Mouse (Mus musculus) CH12.LX (cell line): ENCODE results near the gene Rtn4ip1. TPM values are rescaled to one million over a fixed set of nuclear protein-coding genes. Genes with fewer than 3 reads are reported as not detected.

ENCODE experiments used
- DNase-seq: peaks from one replicate; pipeline ENCODE4 v3.0.0-alpha.2; 2013; ENCODE audit errors: extremely low read depth
- H3K27ac ChIP-seq: 2 replicates; pipeline ENCODE4 v1.5.1; 2012; ENCODE audit warnings: low read depth, mild to moderate bottlenecking, control low read depth, moderate library complexity; ENCODE audit not compliant: insufficient read depth
- H3K27me3 ChIP-seq: replicated peaks from 2 replicates; pipeline ENCODE3; 2012; ENCODE audit warnings: inconsistent platforms
- H3K36me3 ChIP-seq, 2 experiments: replicated peaks in 1 of 2; 2 replicates each; pipeline versions ENCODE3 to v1.6.1; 2012; ENCODE audit warnings: inconsistent platforms in 1 of 2, low read length in 1 of 2, mild to moderate bottlenecking in 1 of 2, mixed read lengths in 1 of 2, moderate library complexity in 1 of 2; ENCODE audit not compliant: control insufficient read depth in 1 of 2, insufficient read depth in 1 of 2
- H3K4me1 ChIP-seq, 2 experiments: 2 replicates each; pipeline ENCODE4 v1.6.1; 2012; ENCODE audit warnings: inconsistent platforms in 1 of 2, moderate library complexity in 1 of 2; ENCODE audit not compliant: insufficient read depth in 2 of 2, control insufficient read depth in 1 of 2
- H3K4me2 ChIP-seq: 2 replicates; pipeline ENCODE4 v1.6.1; 2012; ENCODE audit warnings: low read depth, mild to moderate bottlenecking, control low read depth; ENCODE audit not compliant: poor library complexity, insufficient read depth, severe bottlenecking
- H3K4me3 ChIP-seq, 3 experiments: fragments of 150-350 bp in 1 of 3; sonication (generic) in 1 of 3; replicated peaks in 1 of 3; 2 replicates each; pipeline versions ENCODE3 to v1.5.1; 2011 to 2012; ENCODE audit warnings: low read depth in 2 of 3, low read length in 2 of 3, mild to moderate bottlenecking in 2 of 3, moderate library complexity in 2 of 3, control low read depth in 1 of 3, improper control_type of control experiment in 1 of 3, inconsistent platforms in 1 of 3, mixed read lengths in 1 of 3; ENCODE audit not compliant: poor library complexity in 1 of 3
- H3K79me2 ChIP-seq: replicated peaks from 2 replicates; pipeline ENCODE4 v1.6.1; 2012; ENCODE audit warnings: mild to moderate bottlenecking, moderate library complexity; ENCODE audit not compliant: control insufficient read depth, poor library complexity, insufficient read depth, severe bottlenecking; ENCODE audit errors: extremely low read depth
- H3K9ac ChIP-seq: 2 replicates; pipeline ENCODE4 v1.6.1; 2012; ENCODE audit warnings: low read depth, mild to moderate bottlenecking, control low read depth, moderate library complexity; ENCODE audit not compliant: insufficient read depth
- H3K9me3 ChIP-seq: replicated peaks from 2 replicates; pipeline ENCODE3; 2012; ENCODE audit warnings: low read length, inconsistent platforms, mixed read lengths
- BHLHE40 ChIP-seq: IDR thresholded peaks from 2 replicates; pipeline ENCODE4 v1.6.1; 2011; ENCODE audit warnings: mild to moderate bottlenecking, low read depth, low read length, improper control_type of control experiment
- CHD1 ChIP-seq: IDR thresholded peaks from 2 replicates; pipeline ENCODE4 v1.6.1; 2012; ENCODE audit warnings: low read depth, low read length, improper control_type of control experiment, inconsistent platforms
- CHD2 ChIP-seq: IDR thresholded peaks from 2 replicates; pipeline ENCODE4 v1.6.1; 2011; ENCODE audit warnings: low read length, improper control_type of control experiment
- CTCF ChIP-seq, 2 experiments: IDR thresholded peaks in 1 of 2; conservative IDR thresholded peaks in 1 of 2; 2 replicates each; pipeline ENCODE4 v1.5.1; 2011 to 2012; ENCODE audit warnings: low read depth in 2 of 2, low read length in 2 of 2, improper control_type of control experiment in 1 of 2, inconsistent platforms in 1 of 2, mild to moderate bottlenecking in 1 of 2, moderate library complexity in 1 of 2
- E2F4 ChIP-seq: IDR thresholded peaks from 2 replicates; pipeline ENCODE4 v1.6.1; 2011; ENCODE audit warnings: low read depth, low read length, improper control_type of control experiment; ENCODE audit not compliant: insufficient replicate concordance
- ELF1 ChIP-seq: IDR thresholded peaks from 2 replicates; pipeline ENCODE4 v1.6.1; 2014; ENCODE audit warnings: low read depth, mild to moderate bottlenecking, inconsistent platforms, low read length, improper control_type of control experiment
- HCFC1 ChIP-seq: IDR thresholded peaks from 2 replicates; pipeline ENCODE4 v1.6.1; 2012; ENCODE audit warnings: low read depth, mild to moderate bottlenecking, inconsistent platforms, low read length, improper control_type of control experiment
- IRF4 ChIP-seq: IDR thresholded peaks from 2 replicates; pipeline ENCODE4 v1.6.1; 2014; ENCODE audit warnings: low read depth, mild to moderate bottlenecking, inconsistent platforms, low read length, improper control_type of control experiment
- JUN ChIP-seq: IDR thresholded peaks from 2 replicates; pipeline ENCODE4 v1.6.1; 2011; ENCODE audit warnings: low read depth, mild to moderate bottlenecking, low read length, improper control_type of control experiment, moderate library complexity; ENCODE audit not compliant: insufficient read depth
- JUND ChIP-seq: conservative IDR thresholded peaks from 2 replicates; pipeline ENCODE4 v1.6.1; 2011; ENCODE audit warnings: low read depth, low read length, improper control_type of control experiment
- KAT2A ChIP-seq: IDR thresholded peaks from 2 replicates; pipeline ENCODE4 v1.6.1; 2012; ENCODE audit warnings: low read length, improper control_type of control experiment, inconsistent platforms; ENCODE audit not compliant: insufficient replicate concordance
- MAFK ChIP-seq: IDR thresholded peaks from 2 replicates; pipeline ENCODE4 v1.6.1; 2011; ENCODE audit warnings: low read length, improper control_type of control experiment; ENCODE audit not compliant: insufficient replicate concordance
- MAX ChIP-seq: IDR thresholded peaks from 2 replicates; pipeline ENCODE4 v1.6.1; 2011; ENCODE audit warnings: low read length, improper control_type of control experiment
- MAZ ChIP-seq: IDR thresholded peaks from 2 replicates; pipeline ENCODE4 v1.6.1; 2012; ENCODE audit warnings: low read depth, mild to moderate bottlenecking, inconsistent platforms, low read length, improper control_type of control experiment, moderate library complexity
- MYC ChIP-seq: IDR thresholded peaks from 2 replicates; pipeline ENCODE4 v1.6.1; 2011; ENCODE audit warnings: low read depth, mild to moderate bottlenecking, improper control_type of control experiment, low read length
- NELFE ChIP-seq: IDR thresholded peaks from 2 replicates; pipeline ENCODE4 v1.6.1; 2011; ENCODE audit warnings: low read depth, low read length, improper control_type of control experiment
- NRF1 ChIP-seq: IDR thresholded peaks from 2 replicates; pipeline ENCODE4 v1.6.1; 2014; ENCODE audit warnings: low read depth, mild to moderate bottlenecking, inconsistent platforms, low read length, improper control_type of control experiment, moderate library complexity
- POLR2A ChIP-seq: IDR thresholded peaks from 2 replicates; pipeline ENCODE4 v1.6.1; 2011; ENCODE audit warnings: low read depth, mild to moderate bottlenecking, improper control_type of control experiment, low read length
- POLR2AphosphoS2 ChIP-seq: IDR thresholded peaks from 2 replicates; pipeline ENCODE4 v1.6.1; 2011; ENCODE audit warnings: low read depth, low read length, improper control_type of control experiment
- RCOR1 ChIP-seq: conservative IDR thresholded peaks from 2 replicates; pipeline ENCODE4 v1.6.1; 2012; ENCODE audit warnings: low read depth, mild to moderate bottlenecking, inconsistent platforms, low read length, improper control_type of control experiment
- SMC3 ChIP-seq: IDR thresholded peaks from 2 replicates; pipeline ENCODE4 v1.6.1; 2011; ENCODE audit warnings: low read depth, low read length, improper control_type of control experiment
- TBP ChIP-seq: conservative IDR thresholded peaks from 2 replicates; pipeline ENCODE4 v1.6.1; 2011; ENCODE audit warnings: low read depth, low read length, improper control_type of control experiment
- TCF12 ChIP-seq: IDR thresholded peaks from 2 replicates; pipeline ENCODE4 v1.6.1; 2014; ENCODE audit warnings: low read depth, mild to moderate bottlenecking, inconsistent platforms, low read length, improper control_type of control experiment
- UBTF ChIP-seq: IDR thresholded peaks from 2 replicates; pipeline ENCODE4 v1.6.1; 2012; ENCODE audit warnings: low read depth, mild to moderate bottlenecking, inconsistent platforms, low read length, improper control_type of control experiment, moderate library complexity
- USF2 ChIP-seq: conservative IDR thresholded peaks from 2 replicates; pipeline ENCODE4 v1.6.1; 2011; ENCODE audit warnings: low read depth, low read length, improper control_type of control experiment
- ZC3H11A ChIP-seq: IDR thresholded peaks from 2 replicates; pipeline ENCODE4 v1.6.1; 2012; ENCODE audit warnings: low read depth, mild to moderate bottlenecking, inconsistent platforms, low read length, improper control_type of control experiment
- ZNF384 ChIP-seq: IDR thresholded peaks from 2 replicates; pipeline ENCODE4 v1.6.1; 2012; ENCODE audit warnings: low read depth, low read length, improper control_type of control experiment, inconsistent platforms
- dilution Hi-C: fragments of 300-500 bp; cut with MboI; formaldehyde crosslinking; loops from 2 replicates; pipeline ENCODE4 v1.14.3; 2020; ENCODE audit warnings: low sequenced_read_pairs; ENCODE audit not compliant: extremely low pct_unique_long_range_greater_than_20kb, extremely low pct_ligation_motif_present
- in situ Hi-C: fragments of 300-500 bp; cut with MboI; formaldehyde crosslinking; loops from 3 replicates; pipeline ENCODE4 v1.14.3; 2019; ENCODE audit warnings: low sequenced_read_pairs, low pct_ligation_motif_present, low pct_unique_long_range_greater_than_20kb, mixed read lengths
- polyA plus RNA-seq: library from polyadenylated mRNA; unstranded; fragments of >175 nt; gene quantifications from 2 replicates; pipeline ENCODE4 v1.2.1, GENCODE M21; 2012; ENCODE audit warnings: low read depth; ENCODE audit not compliant: insufficient read length
- total RNA-seq, 2 experiments: library from RNA; depleted of rRNA; stranded (reverse); fragments of 300-350 nt in 1 of 2; fragments of >200 nt in 1 of 2; gene quantifications; 2 replicates each; pipeline ENCODE4 v1.2.3; 2012 to 2014

The Rtn4ip1 gene
- total and polyA plus RNA-seq, 3 experiments, result 11.5 to 68.3 (median 24.7) TPM

- Histone ChIP-seq H3K36me3 (peaks cover 66 to 97% of the 10 kb centered on the region in 2 experiments), H3K27me3 (no peaks in the 10 kb centered on the region), H3K4me3 (no peak overlapping the region), H3K4me2 (no peak overlapping the region), H3K4me1 (peaks cover 6 to 19% of the 10 kb centered on the region in 2 experiments), H3K79me2 (peaks cover 4% of the 10 kb centered on the region), H3K9me3 (peaks cover 4% of the 10 kb centered on the region), H3K27ac (no peak overlapping the region), H3K9ac (no peak overlapping the region)
- TF ChIP-seq RCOR1 (no peak), ELF1 (no peak), MYC (no peak), TCF12 (no peak), CHD1 (no peak), IRF4 (no peak), UBTF (no peak), TBP (no peak), MAX (no peak), JUND (no peak), MAZ (no peak), HCFC1 (no peak), NRF1 (no peak), POLR2A (no peak), POLR2AphosphoS2 (no peak), MAFK (no peak), ZC3H11A (no peak), USF2 (no peak)
- dilution Hi-C loops (no loop called here), in situ Hi-C loops (no loop called here)
- no peak for DNase-seq
Measured at GRCm38 (mm10) chr10:43928596-43928995, 27.0 kb downstream of the Rtn4ip1 start.

GRCm38 (mm10) chr10:43939136-43939662 lies 37.6 kb downstream of the Rtn4ip1 start:
- H3K27ac ChIP-seq, result no peak overlapping the region
- H3K4me1 ChIP-seq, result peaks cover 0 to 9% of the 10 kb centered on the region in 2 experiments; a peak in 1 of 4 replicates
- H3K4me2 ChIP-seq, result no peak overlapping the region
- no peaks in the 10 kb centered on the region for H3K27me3 ChIP-seq
- no peak overlapping the region for H3K4me3 ChIP-seq
- H3K9me3 ChIP-seq, result no peaks in the 10 kb centered on the region
- no peaks in the 10 kb centered on the region for H3K79me2 ChIP-seq
- no peak for DNase-seq
- dilution Hi-C loops (no loop called here), in situ Hi-C loops (no loop called here)
- TF ChIP-seq NELFE, result no peak
- TF ChIP-seq KAT2A, result no peak
- no peak for TF ChIP-seq BHLHE40
- TF ChIP-seq E2F4, result no peak
- no peak for TF ChIP-seq JUN
- TF ChIP-seq CTCF (conservative IDR thresholded peaks at IDR 0.05 in 1 of 2, IDR thresholded peaks at IDR 0.05 in 1 of 2; ENCODE audit: low read depth in 2 of 2, low read length in 2 of 2), result no peak
- no peak for TF ChIP-seq ZNF384
- no peak for TF ChIP-seq CHD2
- TF ChIP-seq NRF1, result no peak
- no peak for TF ChIP-seq USF2
- no peak for TF ChIP-seq MYC
- no peak for TF ChIP-seq MAZ
- TF ChIP-seq MAFK, result no peak
- no peak for TF ChIP-seq RCOR1
- no peak for TF ChIP-seq SMC3
- TF ChIP-seq POLR2A, result no peak
- TF ChIP-seq IRF4, result no peak
- no peak overlapping the region for H3K9ac ChIP-seq
- H3K36me3 ChIP-seq, result peaks cover 67 to 91% of the 10 kb centered on the region in 2 experiments
